Mouse (Mus musculus) hindbrain, postnatal 0 days (tissue): ENCODE results near the gene Golim4. TPM values are rescaled to one million over a fixed set of nuclear protein-coding genes. Genes with fewer than 3 reads are reported as not detected.

Experiments
- ATAC-seq: fragments of 200-750 bp; cut with Nextera tagmentation; 2 replicates; pipeline ENCODE4 v1.8.0; 2017; ENCODE audit warnings: mild to moderate bottlenecking, moderate TSS enrichment, moderate library complexity
- DNase-seq: peaks from one replicate; pipeline ENCODE4 v3.0.0-alpha.2; 2015; ENCODE audit warnings: low spot score
- H3K27ac ChIP-seq: fragments of 300-500 bp; sonication (generic); 2 replicates; pipeline ENCODE4 v1.5.1; 2014; ENCODE audit warnings: mild to moderate bottlenecking
- H3K27me3 ChIP-seq: fragments of 300-500 bp; sonication (generic); 2 replicates; pipeline ENCODE4 v1.6.1; 2014; ENCODE audit warnings: low read length, mixed read lengths; ENCODE audit not compliant: insufficient read depth
- H3K36me3 ChIP-seq: fragments of 300-500 bp; sonication (generic); 2 replicates; pipeline ENCODE4 v1.6.1; 2014; ENCODE audit warnings: low read length, mixed read lengths; ENCODE audit not compliant: insufficient read depth
- H3K4me1 ChIP-seq: fragments of 300-500 bp; sonication (generic); 2 replicates; pipeline ENCODE4 v1.6.1; 2014; ENCODE audit warnings: antibody characterized with exemption, low read length, mixed read lengths; ENCODE audit not compliant: insufficient read depth
- H3K4me2 ChIP-seq: fragments of 300-500 bp; sonication (generic); 2 replicates; pipeline ENCODE4 v1.6.1; 2014; ENCODE audit warnings: low read depth, mild to moderate bottlenecking, low read length, moderate library complexity, mixed read lengths
- H3K4me3 ChIP-seq: fragments of 300-500 bp; sonication (generic); 2 replicates; pipeline ENCODE4 v1.5.1; 2014; ENCODE audit warnings: low read length
- H3K9ac ChIP-seq: fragments of 300-500 bp; sonication (generic); replicated peaks from 2 replicates; pipeline ENCODE4 v1.6.1; 2014; ENCODE audit warnings: mild to moderate bottlenecking, low read length, moderate library complexity, mixed read lengths
- H3K9me3 ChIP-seq: fragments of 300-500 bp; sonication (generic); 2 replicates; pipeline ENCODE4 v1.6.1; 2016; ENCODE audit warnings: low read length, mixed read lengths
- CTCF ChIP-seq: IDR thresholded peaks from 2 replicates; pipeline ENCODE4 v1.5.1; 2016; ENCODE audit warnings: antibody characterized with exemption, control low read depth, low read depth
- WGBS: fragments of 180-500 bp; shearing (Covaris S2); extraction: QIAGEN DNeasy Blood & Tissue Kit; methylation state at CpG from one replicate; pipeline ENCODE4 v1.1.7; 2014; 5-methylcytosine and 5-hydroxymethylcytosine counted together
- polyA plus RNA-seq: library from polyadenylated mRNA; unstranded; fragments of >200 nt; fragmentation: Nextera tagmentation; extraction: Ambion mirVana; gene quantifications from 2 replicates; pipeline ENCODE4 v1.2.1, GENCODE M21; 2015
- total RNA-seq: library from RNA; depleted of rRNA; stranded (reverse); fragments of >200 nt; gene quantifications from 2 replicates; pipeline ENCODE4 v1.2.3, GENCODE M21; 2014

Golim4 gene
- total and polyA plus RNA-seq, 2 experiments from 2014 or later, result 15.1 to 21.6 TPM

DNA sequence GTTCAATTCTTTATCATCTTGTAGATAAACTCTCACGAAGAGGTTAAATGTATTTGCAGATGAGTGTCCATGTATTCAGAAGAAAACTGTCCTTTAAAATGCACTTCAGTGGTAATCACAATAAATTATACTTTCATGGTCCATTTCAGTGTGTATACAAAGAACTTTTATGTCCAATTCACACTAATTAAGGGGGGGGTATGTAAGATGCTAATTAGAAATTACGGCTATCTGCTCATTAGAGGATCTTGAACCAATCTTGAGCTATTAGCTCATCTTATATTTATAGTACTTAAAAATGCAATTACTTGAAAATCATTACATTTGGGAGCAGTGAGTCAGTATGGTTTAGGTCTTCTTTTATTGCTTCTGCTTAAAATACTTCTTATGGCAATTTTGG, 31.6 kb downstream of the Golim4 start:
- Histone ChIP-seq H3K4me2 (no peak overlapping the region), H3K4me1 (no peaks in the 10 kb centered on the region), H3K27me3 (no peaks in the 10 kb centered on the region), H3K36me3 (no peaks in the 10 kb centered on the region), H3K9me3 (no peaks in the 10 kb centered on the region), H3K9ac (no peak overlapping the region), H3K4me3 (no peak overlapping the region), H3K27ac (no peak overlapping the region)
- no peak for TF ChIP-seq CTCF
- DNase-seq, result no peak
- no peak for ATAC-seq
- WGBS, result 68% methylated on average over 2 of the region's 2 CpGs

DNA sequence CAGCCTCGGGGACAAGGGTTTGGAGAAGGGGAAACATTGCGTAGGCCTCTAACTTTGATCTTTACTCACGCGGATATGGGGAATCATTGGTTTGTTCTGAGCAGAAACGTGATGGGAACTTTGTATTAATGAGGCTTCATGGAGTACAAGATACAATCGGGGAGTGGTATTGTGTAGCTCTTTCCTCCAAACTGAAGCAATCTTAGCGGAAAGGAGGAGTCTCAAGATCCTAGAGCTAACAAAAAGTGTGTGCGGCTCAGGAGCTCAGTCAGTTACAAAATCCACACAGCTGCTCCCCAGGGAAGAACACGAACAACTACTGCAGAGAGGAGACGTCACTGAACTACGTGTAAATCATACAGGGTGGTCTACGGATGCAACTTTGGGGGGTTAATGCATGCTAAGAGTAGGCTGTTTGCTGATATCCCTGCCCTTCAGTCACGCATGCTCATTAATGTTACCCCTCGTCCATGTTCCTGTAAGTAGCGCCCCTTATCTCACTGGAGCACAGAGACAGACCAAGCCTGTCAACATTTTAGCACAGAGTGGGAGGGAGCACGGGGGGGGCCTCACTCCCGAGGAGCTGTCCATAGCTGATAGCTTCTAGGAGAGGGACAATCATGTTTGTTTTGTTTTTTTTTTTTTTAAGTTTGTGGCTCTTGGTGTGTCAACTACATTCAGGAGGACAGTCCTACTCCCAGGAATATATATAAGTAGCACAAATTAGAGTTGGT, 38.8 kb downstream of the Golim4 start:
- no peak for DNase-seq
- Histone ChIP-seq H3K36me3 (no peaks in the 10 kb centered on the region), H3K27ac (no peak overlapping the region), H3K4me1 (no peaks in the 10 kb centered on the region), H3K27me3 (no peaks in the 10 kb centered on the region), H3K9ac (no peak overlapping the region), H3K4me3 (no peak overlapping the region), H3K4me2 (no peak overlapping the region), H3K9me3 (no peaks in the 10 kb centered on the region)
- no peak for TF ChIP-seq CTCF
- ATAC-seq, result no peak
- 92% methylated on average over 17 of the region's 17 CpGs for WGBS

DNA sequence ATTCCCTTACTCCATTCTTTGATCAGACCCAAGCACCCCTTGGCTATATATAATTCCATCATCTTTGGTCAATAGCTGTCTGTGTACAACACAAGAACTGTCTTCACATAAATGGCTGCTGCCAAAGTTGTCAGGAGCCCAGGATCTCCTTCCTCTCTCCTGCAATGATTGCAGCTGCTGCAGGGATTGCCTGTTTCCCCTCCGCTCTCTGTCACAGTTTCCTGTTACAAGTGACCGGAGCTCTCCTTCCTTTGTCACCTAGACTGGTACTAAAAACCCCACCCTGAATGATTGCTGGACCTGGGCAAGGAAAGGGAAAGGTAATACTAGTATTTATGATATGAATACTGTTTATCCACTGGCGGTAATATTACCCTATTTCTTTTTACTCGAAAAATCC, 44.0 kb downstream of the Golim4 start:
- no peaks in the 10 kb centered on the region for H3K9me3 ChIP-seq
- H3K36me3 ChIP-seq, result no peaks in the 10 kb centered on the region
- H3K4me3 ChIP-seq, result no peak overlapping the region
- H3K27me3 ChIP-seq, result no peaks in the 10 kb centered on the region
- WGBS, result 75% methylated on average over 4 of the region's 4 CpGs
- peak; percentile 68; the same call in 1 of the 2 replicates for ATAC-seq
- no peak for DNase-seq
- no peak overlapping the region for H3K27ac ChIP-seq
- no peak for TF ChIP-seq CTCF
- H3K4me1 ChIP-seq, result no peaks in the 10 kb centered on the region
- H3K9ac ChIP-seq, result no peak overlapping the region
- H3K4me2 ChIP-seq, result no peak overlapping the region

- Histone ChIP-seq H3K4me1 (no peaks in the 10 kb centered on the region), H3K27me3 (no peaks in the 10 kb centered on the region), H3K4me2 (no peak overlapping the region), H3K27ac (no peak overlapping the region), H3K36me3 (no peaks in the 10 kb centered on the region), H3K9me3 (no peaks in the 10 kb centered on the region), H3K9ac (no peak overlapping the region), H3K4me3 (no peak overlapping the region)
- peak; percentile 35; the same call in 1 of the 2 replicates for ATAC-seq
- TF ChIP-seq CTCF, result no peak
- DNase-seq, result no peak
These were observed 46.0 kb downstream of the Golim4 start for GRCm38 (mm10) chr3:75910768-75911167.

- Histone ChIP-seq H3K4me1 (no peaks in the 10 kb centered on the region), H3K4me3 (no peak overlapping the region), H3K4me2 (no peak overlapping the region), H3K36me3 (no peaks in the 10 kb centered on the region), H3K27ac (no peak overlapping the region), H3K9me3 (no peaks in the 10 kb centered on the region), H3K27me3 (no peaks in the 10 kb centered on the region), H3K9ac (no peak overlapping the region)
- peak; percentile 87 for TF ChIP-seq CTCF
- DNase-seq (peak; percentile 85), ATAC-seq (peak; percentile 70)
- 11% methylated on average over 4 of the region's 4 CpGs for WGBS
These were observed 46.5 kb downstream of the Golim4 start for GRCm38 (mm10) chr3:75910257-75910656.

DNA sequence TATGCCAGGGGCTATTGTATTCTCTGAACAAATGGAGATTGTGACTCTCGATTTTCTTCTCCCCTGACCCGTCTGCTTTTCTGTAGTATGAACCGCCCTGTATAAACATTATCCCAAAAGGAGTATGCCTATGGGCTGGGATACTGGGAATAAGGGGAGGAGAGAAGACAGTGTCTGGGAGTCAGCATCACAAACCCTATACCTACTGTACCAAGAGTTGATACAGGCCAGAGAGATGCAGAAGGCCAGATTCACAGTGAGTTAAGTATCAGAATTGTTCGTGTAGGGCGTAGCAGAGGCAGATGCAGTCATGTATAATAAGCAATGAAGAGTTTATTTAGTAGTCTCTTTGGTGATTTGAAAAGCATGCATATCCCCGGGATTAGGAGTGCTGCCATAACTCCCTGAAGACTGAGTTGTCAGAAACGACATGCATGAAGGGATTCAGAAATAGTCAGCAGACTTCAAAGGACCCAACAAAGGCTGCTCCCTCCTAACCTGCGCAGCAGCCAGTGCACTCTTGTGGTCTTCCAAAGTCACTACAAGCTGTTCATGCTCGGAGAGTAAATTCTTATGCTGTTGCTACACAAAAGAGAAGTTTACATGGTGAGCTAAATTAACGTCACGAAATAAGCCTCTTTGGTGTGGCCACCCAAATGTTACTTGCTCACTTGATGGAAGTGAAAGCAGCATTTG, 54.7 kb downstream of the Golim4 start:
- Histone ChIP-seq H3K9ac (no peak overlapping the region), H3K27ac (no peak overlapping the region), H3K4me3 (no peak overlapping the region), H3K36me3 (peaks cover 4% of the 10 kb centered on the region; the same call in 1 of the 2 replicates), H3K27me3 (no peaks in the 10 kb centered on the region), H3K9me3 (no peaks in the 10 kb centered on the region), H3K4me1 (no peaks in the 10 kb centered on the region), H3K4me2 (no peak overlapping the region)
- DNase-seq (peak; percentile 58), ATAC-seq (peak; percentile 84)
- TF ChIP-seq CTCF, result peak; percentile 67
- 59% methylated on average over 11 of the region's 11 CpGs for WGBS

DNA sequence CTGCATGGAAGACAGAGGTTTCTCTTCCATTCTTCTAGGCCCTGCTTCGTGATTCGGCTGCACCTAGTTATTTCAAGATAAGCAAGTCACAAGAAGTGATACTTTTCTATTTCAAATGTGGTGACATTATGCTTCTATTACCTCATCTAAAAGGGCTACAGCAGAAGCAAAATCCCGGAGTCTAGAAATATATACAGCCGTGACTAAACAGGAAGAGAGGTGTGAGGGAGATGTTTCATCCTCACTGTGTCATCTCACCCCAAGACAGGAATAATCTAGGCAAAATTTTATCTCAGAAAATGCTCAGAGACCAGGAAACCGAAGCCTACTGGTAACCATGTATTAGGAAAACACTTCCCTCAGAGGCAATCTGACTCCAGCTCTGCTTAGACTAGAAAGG, 61.7 kb downstream of the Golim4 start:
- no peak overlapping the region for H3K4me2 ChIP-seq
- H3K4me1 ChIP-seq, result no peaks in the 10 kb centered on the region
- H3K4me3 ChIP-seq, result no peak overlapping the region
- TF ChIP-seq CTCF, result no peak
- no peaks in the 10 kb centered on the region for H3K9me3 ChIP-seq
- no peaks in the 10 kb centered on the region for H3K27me3 ChIP-seq
- no peak for DNase-seq
- H3K9ac ChIP-seq, result no peak overlapping the region
- H3K36me3 ChIP-seq, result peaks cover 24% of the 10 kb centered on the region; the same call in 1 of the 2 replicates
- WGBS, result 96% methylated on average over 5 of the region's 5 CpGs
- ATAC-seq, result no peak
- H3K27ac ChIP-seq, result no peak overlapping the region
